Mouse (Mus musculus): ENCODE data around the gene BC037034. TPM values are rescaled to one million over a fixed set of nuclear protein-coding genes. Genes with fewer than 3 reads are reported as not detected.

The BC037034 gene
- total RNA-seq (2022): 10 to 100 TPM; 64.7 to 74.1 (median 70.8) TPM

- DNase-seq (ENCODE audit: low spot score in 2 of 2): peak; percentile 87 to 89
Measured at GRCm38 (mm10) chr5:138263260-138264206, at the start of gene BC037034. TSS of gene BC037034 (minus strand) at chr5:138264033.

DNA sequence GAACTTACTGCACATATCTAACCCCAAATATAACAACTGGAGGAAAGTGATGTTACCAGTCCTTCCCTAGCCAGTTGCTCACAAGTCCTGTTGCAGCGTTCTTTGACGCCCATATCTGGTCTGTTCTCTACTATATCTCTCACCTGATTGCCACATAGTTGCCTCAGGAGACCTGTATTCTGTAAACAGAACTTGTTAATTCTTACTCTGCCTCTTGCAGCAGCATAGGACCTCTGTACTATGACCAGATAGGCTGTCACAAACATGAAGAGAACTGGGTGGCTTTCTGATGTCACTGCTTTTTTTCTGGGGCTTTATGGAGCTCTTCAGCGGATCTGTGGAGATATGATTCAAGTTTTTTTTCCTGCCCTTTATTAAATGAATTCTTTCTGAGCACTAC, 49.0 kb upstream of the BC037034 start:
- no peak for DNase-seq (ENCODE audit: low spot score in 2 of 2)

- no peak for DNase-seq (ENCODE audit: low spot score in 2 of 2)
Measured at GRCm38 (mm10) chr5:138299613-138300012, 35.8 kb upstream of the BC037034 start.

GRCm38 (mm10) chr5:138294158-138294557, 30.3 kb upstream of the BC037034 start:
- no peak for DNase-seq (ENCODE audit: low spot score in 2 of 2)

DNA sequence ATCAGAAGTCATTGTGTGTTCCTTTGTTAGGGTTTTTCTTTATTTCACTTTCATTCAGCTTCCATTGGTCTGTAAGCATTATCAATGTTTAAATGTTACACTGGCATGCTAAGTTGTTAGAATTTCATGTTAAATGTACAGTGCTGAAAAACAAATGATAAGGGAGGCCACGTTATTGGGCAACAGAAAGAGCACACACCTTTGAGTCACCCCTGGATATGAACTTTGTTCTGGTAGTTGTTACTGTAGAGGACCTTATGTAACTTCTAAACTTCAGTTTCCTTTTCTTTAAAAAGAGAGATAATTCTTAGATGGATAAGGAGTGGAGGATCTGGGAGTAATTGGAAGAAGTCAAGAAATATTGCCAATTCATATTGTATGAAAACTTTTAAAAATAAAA, 27.8 kb upstream of the BC037034 start:
- no peak for DNase-seq (ENCODE audit: low spot score in 2 of 2)

DNA sequence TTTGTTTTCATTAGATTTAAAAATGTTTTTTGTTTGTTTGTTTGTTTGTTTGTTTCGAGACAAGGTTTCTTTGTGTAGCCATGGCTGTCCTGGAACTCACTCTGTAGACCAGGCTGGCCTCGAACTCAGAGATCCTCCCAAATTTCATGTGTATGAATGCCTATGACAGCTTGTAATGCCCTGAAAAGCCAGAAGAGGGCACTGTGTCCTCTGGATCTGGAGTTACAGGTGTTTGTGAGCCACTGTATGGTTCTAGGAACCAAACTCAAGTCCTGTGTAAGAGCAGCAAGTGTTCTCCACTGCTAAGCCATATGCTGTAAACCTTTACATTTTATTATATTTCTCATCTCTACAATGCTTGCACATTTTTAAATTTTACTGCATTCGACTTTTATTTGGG, 24.0 kb upstream of the BC037034 start:
- DNase-seq (ENCODE audit: low spot score in 2 of 2): no peak

DNA sequence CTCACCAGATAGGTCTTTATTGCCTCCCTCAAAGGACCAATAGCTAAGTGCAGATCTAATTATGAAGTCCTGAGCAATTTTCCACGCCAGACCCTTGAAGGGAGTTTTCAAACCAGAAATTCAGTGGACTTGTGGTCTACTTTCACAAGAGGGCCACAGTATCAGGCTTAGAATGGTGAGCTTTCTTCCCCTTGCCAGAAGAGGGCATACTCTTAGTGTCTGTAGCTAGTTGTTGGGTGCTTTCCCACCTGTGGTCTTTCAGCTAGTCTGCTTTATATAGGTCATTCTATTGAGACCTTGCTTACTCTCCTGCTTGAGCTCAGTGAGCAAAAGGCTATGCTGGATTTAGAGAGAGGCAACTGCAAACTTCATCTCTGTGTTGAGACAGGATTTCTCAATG, 19.7 kb upstream of the BC037034 start:
- no peak for DNase-seq (ENCODE audit: low spot score in 2 of 2)

DNA sequence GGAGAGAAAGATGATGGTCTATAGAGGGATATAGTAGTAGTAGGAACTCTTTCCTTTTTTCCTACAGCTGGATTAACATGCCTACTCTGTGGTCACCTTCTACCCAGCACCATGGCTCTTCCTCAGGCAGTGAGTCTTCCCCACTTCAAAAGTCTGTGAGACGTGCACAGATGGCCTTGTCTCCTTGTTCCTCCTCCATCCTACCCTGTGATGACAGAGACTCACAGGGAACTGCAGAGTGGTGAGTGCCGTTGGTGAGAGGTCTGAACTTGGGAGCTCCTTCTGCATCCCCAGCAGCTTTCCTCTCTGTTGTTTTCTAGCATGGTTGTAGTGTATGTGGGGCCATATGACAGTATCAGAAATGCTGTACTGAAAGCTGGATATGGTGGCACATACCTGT, 18.0 kb upstream of the BC037034 start:
- no peak for DNase-seq (ENCODE audit: low spot score in 2 of 2)

GRCm38 (mm10) chr5:138280829-138281228, 17.0 kb upstream of the BC037034 start:
- DNase-seq (ENCODE audit: low spot score in 2 of 2): no peak

DNA sequence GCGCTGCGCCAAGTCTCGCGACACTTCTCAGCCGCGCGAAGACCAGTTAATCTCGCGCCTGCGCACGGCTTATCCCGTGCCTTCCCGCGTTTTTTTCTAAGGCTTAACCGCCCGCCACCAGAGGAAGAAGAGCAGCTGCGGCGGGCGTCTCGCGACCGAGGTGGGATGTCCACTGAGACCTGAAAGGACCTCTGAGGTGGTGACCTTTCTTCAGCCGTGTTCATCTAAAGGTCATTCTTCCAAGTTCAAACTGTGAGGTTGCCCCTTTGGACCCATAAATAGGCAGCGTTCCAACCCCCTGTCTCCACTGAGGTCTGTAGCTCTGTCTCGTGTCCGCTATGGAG, 16.6 kb upstream of the BC037034 start:
- DNase-seq (ENCODE audit: low spot score in 2 of 2): no peak

DNA sequence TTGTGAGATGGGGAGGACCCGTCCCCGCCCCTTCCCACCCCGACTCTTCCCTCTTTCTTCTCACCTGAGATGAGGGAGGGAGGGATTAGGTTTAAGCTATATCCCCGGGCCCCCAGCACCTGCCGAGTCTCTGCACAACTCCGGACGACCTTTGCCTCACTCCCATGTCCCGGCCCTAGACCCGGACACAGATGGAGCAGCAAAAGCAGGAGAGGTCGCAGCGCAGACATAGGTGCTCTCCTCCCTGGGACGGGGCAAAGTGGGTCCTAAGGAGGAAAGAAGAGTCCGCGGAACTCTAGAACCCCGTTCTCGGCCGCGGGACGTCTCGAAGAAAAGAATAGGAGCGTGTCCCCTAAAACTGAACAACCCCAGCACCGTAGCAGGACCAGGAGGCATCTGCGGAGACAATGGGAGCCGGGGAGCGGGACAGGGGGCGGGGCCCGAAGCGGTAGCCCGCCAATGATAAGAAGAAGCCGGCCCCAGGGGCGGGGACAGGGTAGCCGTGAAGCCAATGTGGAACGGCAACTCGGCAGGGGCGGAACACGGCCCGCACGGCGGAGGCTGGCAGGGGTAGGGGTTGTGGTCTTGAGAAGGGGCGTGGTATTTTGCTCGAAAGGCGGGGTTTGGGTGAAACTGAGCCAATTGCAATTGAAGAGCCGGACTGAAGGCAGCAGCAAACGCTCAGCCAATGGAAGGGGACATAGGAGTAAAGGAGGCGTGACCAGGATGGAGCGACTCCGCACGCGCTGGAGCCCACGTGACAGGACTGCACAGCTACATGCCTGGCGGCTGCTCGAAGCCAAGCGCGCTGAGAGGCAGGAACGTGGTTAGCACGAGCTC, 16.0 kb upstream of the BC037034 start, which contains the start of the genes Gm43720, Gpc2 and Stag3:
Gene Gm43720, minus strand, starts transcription at position 374 of the 840 bp plus-strand sequence.
Gene Gpc2, minus strand, starts transcription at position 421 of the 840 bp plus-strand sequence.
Gene Stag3, plus strand, starts transcription at position 656 of the 840 bp plus-strand sequence.
- DNase-seq (ENCODE audit: low spot score in 2 of 2): peak; percentile 63 to 66

DNA sequence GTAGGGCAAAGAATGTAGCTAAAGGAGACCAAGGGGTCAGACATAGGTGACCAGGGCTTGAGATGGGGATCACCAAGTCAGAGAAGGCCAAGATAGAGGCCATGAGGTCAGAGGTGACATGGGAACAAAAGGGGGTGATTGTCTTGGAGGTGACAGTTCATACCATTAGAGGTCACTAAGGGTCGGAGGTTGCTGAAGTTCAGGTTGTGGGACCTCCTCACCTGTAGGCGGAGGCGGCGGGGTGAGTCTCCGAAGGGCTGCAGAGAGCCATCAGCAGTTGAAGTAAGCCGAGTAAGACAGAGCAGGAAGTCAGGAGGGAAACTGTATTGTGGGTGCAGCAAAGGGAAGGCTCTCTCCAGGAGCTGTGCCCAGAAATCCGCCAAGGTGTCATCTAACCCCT, 14.2 kb upstream of the BC037034 start:
- no peak for DNase-seq (ENCODE audit: low spot score in 2 of 2)

- no peak for DNase-seq (ENCODE audit: low spot score in 2 of 2)
Measured at GRCm38 (mm10) chr5:138275216-138276050, 11.6 kb upstream of the BC037034 start.

DNA sequence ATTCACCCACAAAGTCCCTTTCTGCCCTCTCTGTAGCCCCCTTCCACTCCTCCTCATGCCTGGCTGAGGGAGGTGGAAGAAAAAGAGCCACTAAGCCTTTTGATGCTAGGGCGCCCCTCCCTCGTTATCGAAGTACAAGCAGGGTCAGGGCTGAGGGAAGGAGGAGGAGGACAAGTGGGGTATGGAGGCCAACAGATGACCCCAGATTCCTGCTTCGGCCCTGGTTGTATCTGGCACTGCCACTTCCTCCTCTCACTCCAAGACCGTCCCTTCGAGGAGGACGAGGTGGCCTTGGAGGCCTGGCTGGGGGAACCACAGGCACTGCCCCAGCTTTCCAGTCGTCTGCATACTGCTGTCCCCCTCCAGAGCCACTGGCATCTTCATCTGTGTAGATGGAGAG, 10.4 kb upstream of the BC037034 start:
- no peak for DNase-seq (ENCODE audit: low spot score in 2 of 2)

GRCm38 (mm10) chr5:138272409-138272923, 8.6 kb upstream of the BC037034 start, which contains the start of gene Gal3st4:
TSS of gene Gal3st4 (minus strand) at chr5:138272840.
- no peak for DNase-seq (ENCODE audit: low spot score in 2 of 2)

DNA sequence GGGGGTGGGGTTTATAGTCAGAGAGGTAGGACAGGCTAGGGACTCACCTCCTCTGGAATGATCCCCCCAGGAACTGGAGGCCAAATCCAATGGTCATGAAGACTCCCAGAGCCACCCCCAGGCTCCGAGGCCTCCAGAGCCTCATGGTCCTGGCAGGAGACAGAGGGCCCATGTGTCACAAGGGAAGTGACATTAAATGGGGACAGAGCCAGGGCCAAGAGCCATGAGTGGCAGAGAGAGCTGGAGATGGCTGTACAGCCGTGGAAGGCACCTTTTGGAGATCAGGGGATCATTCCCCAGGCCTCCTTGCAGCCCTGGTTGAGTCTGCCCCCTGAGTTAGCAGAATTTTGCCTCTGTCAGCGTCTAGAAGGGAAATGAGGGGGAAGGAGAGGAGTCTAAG, 7.4 kb upstream of the BC037034 start:
- DNase-seq (ENCODE audit: low spot score in 2 of 2): no peak

GRCm38 (mm10) chr5:138268980-138269379, 5.1 kb upstream of the BC037034 start:
- DNase-seq (ENCODE audit: low spot score in 2 of 2): no peak

GRCm38 (mm10) chr5:138267114-138267513, 3.3 kb upstream of the BC037034 start:
- DNase-seq (ENCODE audit: low spot score in 2 of 2): no peak

DNA sequence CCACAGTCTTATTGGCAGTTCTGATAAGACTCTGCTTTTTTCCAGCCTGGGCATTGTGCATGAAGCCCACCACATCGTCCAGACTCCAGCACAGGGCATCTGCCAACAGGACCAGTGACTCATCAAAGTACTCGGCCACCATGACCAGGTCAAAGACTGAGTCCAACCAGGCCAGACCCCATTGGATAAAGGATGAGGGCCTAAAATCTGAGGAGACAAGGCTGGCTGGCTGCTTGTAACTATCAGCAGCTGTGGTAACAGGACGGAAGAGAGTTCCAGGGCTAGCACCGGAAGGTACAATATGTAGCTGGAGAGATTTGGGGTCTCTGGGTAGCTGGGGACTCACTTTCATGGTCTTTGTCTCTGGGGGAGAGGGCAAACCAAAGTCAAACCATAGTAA, 1.9 kb upstream of the BC037034 start:
- DNase-seq (ENCODE audit: low spot score in 2 of 2): no peak

DNA sequence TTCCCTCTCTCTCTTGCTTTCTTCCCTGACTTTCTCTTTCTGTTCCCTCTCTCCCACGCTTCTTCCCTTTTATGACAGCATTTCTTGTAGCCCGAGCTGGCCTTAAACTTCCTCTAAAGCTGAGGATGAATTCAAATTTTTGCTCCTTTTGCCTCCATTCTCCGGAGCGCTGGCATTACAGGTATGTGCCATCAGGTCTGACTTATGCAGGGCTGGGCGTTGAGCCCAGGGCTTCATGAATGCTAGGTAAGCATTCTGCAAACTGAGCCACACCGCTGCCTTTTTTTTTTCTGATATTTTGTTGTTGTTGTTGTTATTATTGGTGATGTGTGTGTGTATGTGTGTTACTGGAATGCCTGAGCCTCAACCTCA, 360 bp upstream of the BC037034 start:
- DNase-seq (ENCODE audit: low spot score in 2 of 2): no peak

Measured in layer of hippocampus, adult 8-10 months (tissue).